Mouse (Mus musculus) spleen, postnatal 36 days (tissue): ENCODE measurements around the gene Mad1l1.
"Not testable (repeated sequence)": the region's sequence is repeated elsewhere in the genome, so short reads cannot be mapped to it uniquely, and the experiment has no call there.

ENCODE experiments used
- DNase-seq, 2 experiments: peaks; one replicate each; pipeline ENCODE4 v3.0.0; 2022; ENCODE audit warnings: low spot score in 2 of 2, mixed read lengths in 1 of 2

Gene Mad1l1

GRCm38 (mm10) chr5:140012286-140012967 is 308.9 kb downstream of the Mad1l1 start:
- peak; percentile 32 to 41 for DNase-seq

- DNase-seq, result no peak
Observed at GRCm38 (mm10) chr5:140010405-140010804, 310.9 kb downstream of the Mad1l1 start.

GRCm38 (mm10) chr5:140009083-140009655 is 312.2 kb downstream of the Mad1l1 start:
- no peak for DNase-seq

GRCm38 (mm10) chr5:140008523-140008806 is 312.9 kb downstream of the Mad1l1 start:
- no peak for DNase-seq

GRCm38 (mm10) chr5:140007656-140008522 is 313.5 kb downstream of the Mad1l1 start:
- DNase-seq, result no peak

- DNase-seq, result no peak
Observed at GRCm38 (mm10) chr5:140006861-140007260, 314.5 kb downstream of the Mad1l1 start.

GRCm38 (mm10) chr5:140002541-140002940 is 318.8 kb downstream of the Mad1l1 start:
- DNase-seq, result no peak

GRCm38 (mm10) chr5:139998916-139999315 is 322.4 kb downstream of the Mad1l1 start:
- no peak for DNase-seq

- not testable (repeated sequence) for DNase-seq
Observed at GRCm38 (mm10) chr5:139998321-139998720, 323.0 kb downstream of the Mad1l1 start.

GRCm38 (mm10) chr5:139991531-139991930 is 329.8 kb downstream of the Mad1l1 start:
- DNase-seq, result no peak

GRCm38 (mm10) chr5:139985073-139985746 is 336.1 kb downstream of the Mad1l1 start:
- no peak for DNase-seq

- DNase-seq, result no peak
Observed at GRCm38 (mm10) chr5:139981976-139982375, 339.4 kb downstream of the Mad1l1 start.

GRCm38 (mm10) chr5:139979371-139979770 is 342.0 kb downstream of the Mad1l1 start:
- DNase-seq, result no peak

GRCm38 (mm10) chr5:139978525-139979276 is 342.7 kb downstream of the Mad1l1 start:
- no peak for DNase-seq

- no peak for DNase-seq
Observed at GRCm38 (mm10) chr5:139977476-139977875, 343.9 kb downstream of the Mad1l1 start.

- no peak for DNase-seq
Observed at GRCm38 (mm10) chr5:139976584-139976983, 344.8 kb downstream of the Mad1l1 start.

GRCm38 (mm10) chr5:139970186-139970631 is 351.1 kb downstream of the Mad1l1 start:
- peak in 1 of 2 experiments; percentile 11 for DNase-seq

- DNase-seq, result no peak
Observed at GRCm38 (mm10) chr5:139969151-139969948, 352.0 kb downstream of the Mad1l1 start.

- no peak for DNase-seq
Observed at GRCm38 (mm10) chr5:139965596-139965995, 355.8 kb downstream of the Mad1l1 start.

- DNase-seq, result no peak
Observed at GRCm38 (mm10) chr5:139964391-139964790, 357.0 kb downstream of the Mad1l1 start.

- DNase-seq, result no peak
Observed at GRCm38 (mm10) chr5:139959741-139960140, 361.6 kb downstream of the Mad1l1 start.
